Mouse (Mus musculus): ENCODE data around the gene Prcc.
"Not testable (repeated sequence)": the region's sequence is repeated elsewhere in the genome, so short reads cannot be mapped to it uniquely, and the experiment has no call there.

The Prcc gene

GRCm38 (mm10) chr3:87844981-87845380, 40.4 kb downstream of the Prcc start:
- no peak for DNase-seq (ENCODE audit: low spot score in 2 of 2)

- DNase-seq (ENCODE audit: low spot score in 2 of 2) = no peak
Measured at GRCm38 (mm10) chr3:87840858-87841257, 44.5 kb downstream of the Prcc start.

- peak; percentile 64 to 67 for DNase-seq (ENCODE audit: low spot score in 2 of 2)
Measured at GRCm38 (mm10) chr3:87838622-87839021, 46.8 kb downstream of the Prcc start.

- no peak for DNase-seq (ENCODE audit: low spot score in 2 of 2)
Measured at GRCm38 (mm10) chr3:87833482-87833881, 51.9 kb downstream of the Prcc start.

GRCm38 (mm10) chr3:87832109-87832859, 53.1 kb downstream of the Prcc start:
- DNase-seq (ENCODE audit: low spot score in 2 of 2) = no peak

- DNase-seq (ENCODE audit: low spot score in 2 of 2) = no peak
Measured at GRCm38 (mm10) chr3:87829025-87829424, 56.4 kb downstream of the Prcc start.

- no peak for DNase-seq (ENCODE audit: low spot score in 2 of 2)
Measured at GRCm38 (mm10) chr3:87828435-87828834, 57.0 kb downstream of the Prcc start.

GRCm38 (mm10) chr3:87824206-87824605, 61.2 kb downstream of the Prcc start, which contains the start of gene Pear1:
Pear1 (minus strand) TSS chr3:87824306.
- not testable (repeated sequence) for DNase-seq (ENCODE audit: low spot score in 2 of 2)

GRCm38 (mm10) chr3:87818226-87818625, 67.2 kb downstream of the Prcc start:
- no peak for DNase-seq (ENCODE audit: low spot score in 2 of 2)

GRCm38 (mm10) chr3:87816646-87817093, 68.7 kb downstream of the Prcc start:
- DNase-seq (ENCODE audit: low spot score in 2 of 2) = peak; percentile 58 to 70

GRCm38 (mm10) chr3:87816166-87816565, 69.2 kb downstream of the Prcc start:
- DNase-seq (ENCODE audit: low spot score in 2 of 2) = no peak

GRCm38 (mm10) chr3:87812873-87813272, 72.5 kb downstream of the Prcc start:
- no peak for DNase-seq (ENCODE audit: low spot score in 2 of 2)

GRCm38 (mm10) chr3:87812413-87812812, 73.0 kb downstream of the Prcc start:
- no peak for DNase-seq (ENCODE audit: low spot score in 2 of 2)

GRCm38 (mm10) chr3:87811297-87811696, 74.1 kb downstream of the Prcc start:
- DNase-seq (ENCODE audit: low spot score in 2 of 2) = no peak

GRCm38 (mm10) chr3:87809322-87809962, 76.0 kb downstream of the Prcc start:
- DNase-seq (ENCODE audit: low spot score in 2 of 2) = no peak
